Mouse (Mus musculus): ENCODE data around the gene Golm1.

Golm1 gene

DNA sequence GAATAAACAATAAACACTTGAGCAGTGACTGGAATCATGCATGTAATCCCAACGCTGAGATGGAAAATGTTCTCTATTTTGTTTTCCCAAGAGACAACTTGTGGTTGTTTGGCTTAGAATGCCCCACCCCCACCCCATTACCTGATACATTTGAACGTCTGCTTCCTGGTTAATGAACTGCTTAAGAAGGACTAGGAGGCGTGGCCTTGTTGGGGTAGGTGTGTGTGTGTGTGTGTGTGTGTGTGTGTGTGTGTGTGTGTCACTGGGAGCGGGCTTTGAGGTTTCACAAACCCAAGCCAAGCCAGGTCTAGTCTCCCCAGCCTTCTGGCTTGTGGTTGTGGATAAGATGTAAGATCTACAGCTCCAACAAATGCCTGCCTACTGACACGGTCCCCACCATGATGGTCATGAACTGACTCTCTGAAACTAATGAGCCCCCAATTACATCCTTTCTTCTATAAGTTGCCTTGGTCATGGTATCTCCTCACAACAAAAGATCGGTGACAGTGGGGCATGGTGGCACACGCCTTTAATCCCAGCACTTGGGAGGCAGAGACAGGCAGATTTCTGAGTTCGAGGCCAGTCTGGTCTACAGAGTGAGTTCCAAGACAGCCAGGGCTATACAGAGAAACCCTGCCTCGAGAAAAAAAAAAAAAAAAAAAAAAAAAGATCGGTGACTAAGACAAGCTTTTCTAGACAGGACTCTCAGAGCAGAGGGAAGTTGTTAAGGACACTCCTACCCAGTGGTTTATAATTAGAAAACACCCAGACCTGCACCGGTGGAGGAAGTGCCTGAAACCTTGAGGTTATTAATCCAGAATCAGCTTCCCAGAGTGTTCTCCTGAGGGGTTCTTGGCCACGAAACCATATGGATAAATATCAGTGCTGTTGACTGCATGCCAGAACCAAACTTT lies 962 bp upstream of the Golm1 start:
- DNase-seq (ENCODE audit: low read depth, low spot score) = peak; percentile 69

DNA sequence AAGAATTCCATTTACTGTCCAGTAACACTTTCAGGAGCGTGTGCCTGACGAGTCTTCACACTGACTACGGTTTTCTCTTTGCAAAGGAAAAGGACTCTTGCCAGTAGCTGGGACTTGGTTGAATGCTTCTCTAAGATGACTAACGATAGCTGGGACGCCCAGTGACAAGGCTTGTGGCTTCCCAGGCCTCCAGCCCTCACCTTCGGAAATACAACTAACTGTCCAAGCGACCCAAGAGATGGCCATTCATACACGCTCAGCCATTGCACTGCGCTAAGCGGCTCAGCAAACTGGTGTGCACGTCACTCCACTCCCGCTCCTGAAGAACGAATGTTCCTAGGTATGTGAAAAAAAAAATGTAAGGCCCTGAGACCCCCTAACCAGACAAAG lies 855 bp downstream of the Golm1 start:
- DNase-seq (ENCODE audit: low read depth, low spot score) = no peak

DNA sequence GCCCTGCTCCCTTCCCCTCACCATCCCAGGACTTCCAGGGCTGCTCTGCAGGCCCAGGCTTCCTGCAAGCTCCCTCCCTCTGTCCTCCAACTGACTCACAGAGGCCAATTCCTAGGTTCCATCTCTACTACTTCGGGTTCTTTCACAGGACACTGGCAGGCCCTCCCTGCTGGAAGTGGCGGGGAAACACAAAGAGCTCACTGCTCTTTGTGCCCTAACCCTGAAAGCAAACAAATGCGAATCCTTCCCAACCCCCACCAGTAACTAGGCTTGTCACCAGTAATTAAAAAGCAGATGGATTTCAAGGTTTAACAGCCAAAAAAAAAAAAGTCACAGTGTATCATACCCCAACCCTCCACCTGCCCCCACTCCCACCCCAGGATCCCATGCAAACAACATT lies 1.4 kb downstream of the Golm1 start:
- DNase-seq (ENCODE audit: low read depth, low spot score) = no peak

DNA sequence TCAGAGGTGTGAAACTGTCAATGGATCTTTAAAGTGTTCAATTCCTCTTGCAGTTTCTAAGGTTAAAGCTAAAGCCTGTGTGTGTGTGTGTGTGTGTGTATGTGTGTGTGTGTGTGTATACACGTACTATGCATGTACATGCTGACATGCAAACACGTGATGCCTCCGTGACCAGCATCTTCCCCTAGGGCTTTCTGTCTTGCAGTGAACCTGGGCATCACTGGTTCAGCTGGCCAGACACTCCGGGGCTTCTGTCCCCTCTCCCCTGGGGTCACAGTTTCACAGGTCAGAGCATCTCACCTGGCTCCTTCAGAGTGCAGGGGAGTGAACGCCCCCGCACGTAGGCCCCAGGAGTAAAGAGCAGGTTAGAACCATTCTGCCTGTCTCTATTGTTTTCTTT lies 2.0 kb downstream of the Golm1 start:
- DNase-seq (ENCODE audit: low read depth, low spot score) = no peak

DNA sequence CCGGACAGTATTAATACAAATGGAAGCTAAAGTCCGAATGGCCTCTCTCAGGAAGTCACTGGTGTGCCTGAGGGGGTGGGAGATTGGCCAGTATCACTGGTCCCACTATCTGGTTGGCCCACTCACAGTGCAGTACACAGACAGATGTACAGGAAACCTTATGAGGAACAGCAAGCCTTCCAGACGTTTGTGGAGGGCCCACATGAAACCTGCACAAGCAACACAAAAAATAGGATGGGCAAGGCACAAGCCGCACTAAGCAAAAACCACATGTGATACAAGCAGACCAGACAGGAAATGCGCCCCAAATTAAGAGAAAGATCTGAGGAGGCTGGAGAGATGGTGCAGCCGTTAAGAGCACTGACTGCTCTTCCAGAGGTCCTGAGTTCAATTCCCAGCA lies 3.4 kb downstream of the Golm1 start:
- DNase-seq (ENCODE audit: low read depth, low spot score) = no peak

DNA sequence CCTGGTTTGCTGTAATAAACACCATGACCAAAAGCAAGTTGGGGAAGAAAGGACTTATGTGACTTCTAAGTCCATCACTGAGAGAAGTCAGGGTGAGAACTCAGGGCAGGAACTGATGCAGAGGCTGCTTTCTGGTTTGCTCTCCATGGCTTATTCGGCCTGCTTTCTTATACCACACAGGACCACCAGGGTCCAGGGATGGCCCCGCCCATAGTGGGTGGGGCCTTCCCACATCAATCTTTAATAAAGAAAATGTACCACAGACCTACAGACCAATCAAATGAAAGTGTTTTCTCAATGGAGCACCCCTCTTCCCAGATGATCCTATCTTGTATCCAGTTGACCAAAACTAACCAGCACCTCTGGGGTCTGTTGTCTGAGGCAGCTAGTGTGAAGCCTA lies 4.1 kb downstream of the Golm1 start:
- DNase-seq (ENCODE audit: low read depth, low spot score) = peak; percentile 46

DNA sequence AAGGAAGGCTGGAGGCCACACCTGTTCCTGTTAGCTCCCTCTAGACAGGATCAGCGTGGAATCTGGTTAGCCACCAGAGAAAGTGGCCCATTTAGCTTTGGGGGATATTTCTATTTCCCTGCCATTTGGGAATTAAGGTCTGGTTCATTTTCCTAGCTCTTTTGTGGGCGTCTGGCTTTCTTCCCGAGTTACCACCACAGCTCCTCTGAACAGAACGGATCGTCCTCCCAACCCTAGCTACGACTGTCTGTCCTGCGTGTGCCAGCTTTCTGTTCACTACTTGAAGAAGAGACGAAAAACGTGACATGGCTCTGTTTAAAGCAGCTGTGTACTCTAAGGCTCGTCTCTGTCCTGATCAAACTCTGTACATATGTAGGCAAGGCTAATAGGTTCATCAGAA lies 5.7 kb downstream of the Golm1 start:
- DNase-seq (ENCODE audit: low read depth, low spot score) = no peak

DNA sequence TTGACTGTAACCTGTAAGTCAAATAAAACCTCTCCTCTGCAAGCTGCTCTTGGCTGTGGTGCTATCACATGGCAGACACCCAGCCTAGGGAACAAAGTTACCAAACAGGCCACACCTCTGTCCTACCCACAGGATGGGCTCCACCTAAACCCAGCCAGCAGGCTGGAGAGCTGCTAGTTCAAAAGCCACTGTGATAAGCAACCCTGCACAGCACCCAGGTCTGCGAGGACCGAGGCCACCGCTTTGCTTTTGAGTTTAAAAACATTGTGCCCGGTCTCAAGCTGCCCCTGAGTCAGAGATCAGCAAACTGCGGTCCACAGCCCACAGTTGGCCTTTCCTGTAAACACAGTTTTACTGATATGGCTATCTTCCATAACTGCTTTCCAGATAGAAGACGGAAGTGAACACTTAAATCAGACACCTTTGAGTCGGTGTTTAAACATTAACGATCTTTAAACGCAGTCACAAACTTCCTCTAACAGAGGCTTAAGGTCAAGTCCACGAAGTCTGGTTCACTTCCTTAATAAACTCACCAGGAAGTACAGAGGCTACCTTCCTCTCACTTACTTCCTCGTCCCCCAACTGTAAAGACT lies 7.0 kb downstream of the Golm1 start:
- peak; percentile 64 for DNase-seq (ENCODE audit: low read depth, low spot score)

DNA sequence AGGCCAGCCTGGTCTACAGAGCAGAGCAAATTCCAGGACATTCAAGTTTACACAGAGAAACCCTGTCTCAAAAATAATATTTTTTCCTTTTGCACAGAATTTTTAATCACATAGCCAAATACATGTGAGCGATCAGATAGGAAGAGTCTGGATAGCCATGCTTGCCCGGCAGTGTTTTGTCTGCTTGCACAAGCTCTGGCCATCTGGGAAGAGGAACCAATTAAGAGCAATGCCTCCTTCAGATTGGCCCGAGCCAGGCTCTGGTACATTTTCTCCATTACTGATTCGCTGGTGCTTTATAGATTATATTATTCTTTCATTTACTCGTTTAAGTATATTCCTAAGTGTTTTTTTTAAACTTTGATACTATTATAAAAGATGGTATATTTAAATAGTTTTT lies 7.8 kb downstream of the Golm1 start:
- no peak for DNase-seq (ENCODE audit: low read depth, low spot score)

DNA sequence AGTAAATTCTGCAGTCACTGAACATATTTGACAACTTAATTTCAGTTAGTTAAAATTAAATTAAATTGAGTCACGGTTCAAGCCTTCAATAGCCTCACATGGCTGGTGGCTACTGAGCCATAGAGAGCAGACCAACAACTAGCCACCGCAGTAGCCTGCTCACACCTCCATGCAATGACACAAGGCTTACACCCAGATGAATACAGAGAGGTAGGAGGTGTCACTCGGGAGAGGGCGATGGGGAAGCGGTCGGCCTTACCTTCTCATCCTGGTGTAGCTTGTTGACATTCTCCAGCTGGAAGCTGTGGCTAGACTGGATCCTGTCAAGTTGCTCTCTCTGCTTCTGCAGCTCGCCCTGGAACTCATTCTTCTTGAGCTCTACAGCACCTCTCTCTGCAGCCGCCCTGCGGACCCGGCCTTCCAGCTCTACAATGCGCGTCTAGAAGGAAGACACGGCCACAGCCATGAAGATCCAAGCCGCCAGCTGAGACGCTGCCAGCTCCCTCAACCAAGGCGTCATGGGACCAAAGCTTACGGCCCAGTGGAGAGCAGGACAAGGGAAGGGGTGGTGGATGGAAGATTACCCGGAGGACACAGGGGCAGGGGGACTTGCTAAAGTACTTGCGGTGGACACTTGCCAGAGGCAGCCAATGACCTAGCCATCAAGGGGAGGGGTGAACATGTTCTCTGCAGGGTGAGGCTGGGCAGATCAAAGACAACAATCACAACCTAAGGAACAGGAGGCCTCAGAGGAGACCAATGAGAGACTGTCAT lies 11.5 kb downstream of the Golm1 start:
- no peak for DNase-seq (ENCODE audit: low read depth, low spot score)

DNA sequence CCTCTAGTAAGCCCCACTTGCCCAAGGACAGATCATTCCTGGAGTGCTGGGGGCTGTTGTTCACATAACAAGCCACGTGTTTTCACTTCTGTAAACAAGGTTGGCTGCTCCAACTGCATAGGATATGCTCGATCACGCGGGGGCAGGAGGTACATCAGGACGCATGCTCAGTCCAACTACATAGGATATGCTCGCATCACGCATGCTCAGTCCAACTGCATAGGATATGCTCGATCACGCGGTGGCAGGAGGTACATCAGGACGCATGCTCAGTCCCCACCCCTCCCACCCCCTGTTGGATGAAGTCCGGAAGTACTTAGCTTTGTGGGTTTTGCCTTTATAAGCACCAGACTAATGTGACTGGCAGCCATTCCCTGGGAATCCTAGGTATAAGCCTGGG lies 13.6 kb downstream of the Golm1 start:
- DNase-seq (ENCODE audit: low read depth, low spot score) = peak; percentile 97

DNA sequence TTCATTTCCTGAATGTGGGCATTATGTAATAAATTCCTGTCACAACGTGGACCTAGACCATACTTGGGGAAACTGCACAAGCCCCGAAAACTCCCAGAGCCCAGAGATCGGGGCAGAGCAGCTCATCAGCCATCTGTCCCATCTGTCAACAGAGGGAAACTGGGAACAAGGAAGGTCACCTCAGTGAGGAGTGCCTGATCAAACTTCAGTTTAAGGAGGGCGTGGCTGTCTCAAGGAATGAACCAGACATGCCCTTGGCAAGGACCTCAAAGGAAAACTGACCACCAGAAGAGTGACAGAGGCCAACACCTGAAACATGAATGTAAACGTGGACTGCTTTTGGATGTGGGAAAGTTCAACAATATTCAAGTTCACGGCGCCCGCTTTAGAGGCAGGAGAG lies 14.2 kb downstream of the Golm1 start:
- peak; percentile 43 for DNase-seq (ENCODE audit: low read depth, low spot score)

DNA sequence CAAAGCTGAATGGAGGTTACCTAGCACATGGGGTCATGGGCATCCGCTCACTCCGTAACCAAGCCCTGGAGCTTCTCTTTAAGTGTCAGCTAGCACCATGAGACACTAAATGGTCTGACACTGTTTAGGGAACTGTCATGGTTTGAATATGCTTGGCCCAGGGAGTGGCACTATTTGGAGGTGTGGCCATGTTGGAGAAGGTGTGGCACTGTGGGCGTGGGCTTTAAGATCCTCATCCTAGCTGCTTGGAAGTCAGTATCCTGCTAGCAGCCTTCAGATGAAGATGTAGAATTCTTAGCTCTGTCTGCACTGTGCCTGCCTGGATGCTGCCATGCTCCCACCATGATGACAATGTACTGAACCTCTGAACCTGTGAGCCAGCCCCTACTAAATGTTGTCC lies 15.2 kb downstream of the Golm1 start:
- DNase-seq (ENCODE audit: low read depth, low spot score) = peak; percentile 61

DNA sequence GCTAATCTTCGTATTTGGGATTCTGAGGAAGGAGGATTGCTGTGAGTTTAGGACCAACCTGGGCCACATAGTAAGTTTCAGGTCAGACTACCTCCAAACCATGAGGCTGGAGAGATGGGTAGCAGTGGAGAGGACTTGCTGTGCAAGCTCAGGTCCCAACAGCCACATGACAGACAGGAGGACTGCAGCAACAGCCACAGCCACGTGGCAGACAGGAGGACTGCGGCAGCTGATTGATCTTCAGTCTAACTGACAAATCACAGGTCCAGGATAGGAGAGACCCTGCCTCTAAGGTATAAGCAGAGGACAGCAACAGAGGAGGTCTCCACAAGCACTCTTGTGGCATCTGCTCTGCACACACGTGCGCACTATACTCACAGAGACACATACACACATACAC lies 17.8 kb downstream of the Golm1 start:
- peak; percentile 54 for DNase-seq (ENCODE audit: low read depth, low spot score)

DNA sequence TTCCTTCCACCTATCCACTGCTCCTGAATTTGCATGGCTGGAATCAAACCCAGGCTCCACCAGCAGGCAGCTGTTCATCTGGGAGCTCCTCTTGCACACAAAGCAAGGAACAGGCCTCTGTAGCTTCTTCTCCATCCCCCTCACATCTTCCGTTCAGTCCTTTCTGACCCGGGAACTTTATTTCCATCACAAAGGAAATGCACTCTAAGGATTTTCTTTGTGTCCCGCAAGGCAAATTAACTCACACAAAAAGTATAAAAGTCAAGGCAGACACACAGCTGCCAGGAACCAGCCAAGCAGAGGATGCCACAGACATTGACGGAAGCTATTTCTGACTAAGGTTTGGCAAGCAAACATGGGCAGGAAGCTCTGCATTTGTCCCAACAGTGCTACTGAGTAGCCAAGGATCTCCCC lies 18.6 kb downstream of the Golm1 start:
- DNase-seq (ENCODE audit: low read depth, low spot score) = peak; percentile 93

DNA sequence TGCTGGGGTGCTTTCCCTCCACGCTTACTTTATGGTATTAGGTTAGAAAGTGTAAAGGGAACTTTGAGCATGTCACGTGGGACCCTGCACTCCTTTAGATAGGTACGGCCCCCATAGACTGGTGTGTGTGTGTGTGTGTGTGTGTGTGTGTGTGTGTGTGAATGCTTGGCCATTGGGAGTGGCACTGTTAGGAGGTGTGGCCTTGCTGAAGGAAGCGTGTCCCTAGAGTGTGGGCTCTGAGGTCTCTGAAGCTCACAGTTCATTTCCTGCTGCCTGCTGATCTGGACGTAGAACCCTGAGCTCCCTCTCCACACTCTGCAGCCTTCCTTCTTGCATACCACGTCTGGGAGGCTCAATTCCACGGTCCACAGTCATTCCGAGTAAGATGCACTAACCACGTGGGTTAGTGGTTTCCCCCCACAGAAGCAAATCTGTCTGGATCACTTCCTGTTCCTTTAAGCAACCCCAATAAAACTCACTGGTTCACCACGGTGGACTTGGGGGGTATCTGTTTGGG lies 19.2 kb downstream of the Golm1 start:
- DNase-seq (ENCODE audit: low read depth, low spot score) = peak; percentile 76

DNA sequence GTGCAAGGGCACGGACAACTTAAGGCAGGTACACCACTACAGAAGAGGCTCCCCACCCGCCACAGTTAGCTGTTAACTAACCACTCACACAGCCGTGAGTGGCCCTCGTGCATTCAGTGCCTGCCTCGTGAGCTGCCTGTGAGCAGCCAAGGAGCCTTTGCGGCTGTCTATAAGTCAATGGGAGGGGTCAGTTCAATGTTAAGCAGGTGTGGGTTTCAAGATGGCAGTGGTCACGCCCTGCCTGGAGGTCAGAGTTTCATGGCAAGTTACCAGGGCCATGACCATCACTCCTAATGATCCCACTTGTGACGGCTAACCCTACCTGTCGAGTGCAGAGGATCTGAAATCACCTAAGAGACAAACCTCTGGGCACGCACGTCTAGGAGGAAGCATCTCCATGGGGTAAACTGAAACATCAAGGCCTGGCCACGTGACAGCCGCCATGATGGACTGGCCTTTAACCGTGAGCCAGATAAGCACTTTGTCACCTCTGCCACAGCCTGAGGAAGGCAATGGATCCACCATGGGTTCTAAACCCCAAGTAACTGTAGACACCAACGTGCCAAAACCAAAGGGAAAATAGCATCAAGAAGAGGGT lies 19.8 kb downstream of the Golm1 start:
- DNase-seq (ENCODE audit: low read depth, low spot score) = peak; percentile 79

DNA sequence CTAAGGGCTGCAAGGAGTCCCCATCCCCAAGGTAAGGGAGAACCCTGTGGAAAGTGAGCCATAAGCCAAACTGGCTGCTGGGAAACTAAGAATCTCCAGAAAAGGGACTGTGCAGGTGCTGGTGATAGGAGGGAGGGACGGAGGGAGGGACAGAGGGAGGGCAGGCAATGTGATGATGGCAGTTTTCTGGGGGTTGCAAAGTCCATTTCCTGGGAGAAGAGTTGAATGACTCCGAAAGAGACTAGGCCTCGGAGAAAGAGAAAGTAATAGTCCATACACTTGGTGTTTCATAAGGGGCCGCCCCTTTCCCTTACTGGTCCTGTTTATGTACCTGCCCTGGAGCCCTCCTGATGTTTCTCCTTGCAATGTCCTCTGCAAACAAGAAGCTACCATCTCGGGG lies 21.1 kb downstream of the Golm1 start:
- no peak for DNase-seq (ENCODE audit: low read depth, low spot score)

DNA sequence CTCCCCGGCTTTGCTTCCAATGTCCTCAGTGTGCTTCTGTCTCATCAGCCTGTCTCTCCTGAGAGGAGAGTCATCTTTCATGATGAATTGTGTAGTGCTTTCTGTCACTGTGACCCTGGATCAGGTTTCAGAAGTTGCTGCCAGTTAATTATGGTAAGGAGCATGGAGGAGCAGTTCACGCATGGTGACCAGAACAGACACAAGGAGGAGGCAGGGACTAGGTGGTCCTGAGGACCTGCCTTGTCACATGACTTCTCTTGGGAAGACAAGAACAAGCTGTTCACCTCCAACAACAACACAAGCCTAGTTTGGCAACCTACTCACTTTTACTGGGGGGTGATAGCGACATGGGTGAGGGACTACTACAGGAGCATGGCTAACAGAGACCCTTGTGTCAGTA lies 22.5 kb downstream of the Golm1 start:
- DNase-seq (ENCODE audit: low read depth, low spot score) = no peak

DNA sequence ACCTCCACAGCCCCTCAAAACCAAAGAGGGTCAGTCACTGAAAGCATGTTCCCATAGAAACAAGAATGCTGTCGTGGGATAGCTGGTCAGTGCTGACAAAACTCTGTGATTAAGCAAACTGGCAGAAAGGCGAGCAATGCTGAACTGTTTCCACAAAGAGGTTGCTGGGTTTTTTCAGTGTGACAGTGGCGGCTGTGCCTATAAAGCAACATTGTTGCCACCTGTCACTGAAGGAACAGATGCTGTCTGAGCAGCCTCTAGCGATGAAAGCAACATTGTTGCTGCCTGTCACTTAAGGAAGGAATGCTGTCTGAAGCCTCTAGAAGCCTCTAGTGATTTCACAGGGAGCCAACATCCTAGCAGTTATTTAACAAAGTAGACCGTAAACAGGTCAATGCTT lies 23.0 kb downstream of the Golm1 start:
- no peak for DNase-seq (ENCODE audit: low read depth, low spot score)

DNA sequence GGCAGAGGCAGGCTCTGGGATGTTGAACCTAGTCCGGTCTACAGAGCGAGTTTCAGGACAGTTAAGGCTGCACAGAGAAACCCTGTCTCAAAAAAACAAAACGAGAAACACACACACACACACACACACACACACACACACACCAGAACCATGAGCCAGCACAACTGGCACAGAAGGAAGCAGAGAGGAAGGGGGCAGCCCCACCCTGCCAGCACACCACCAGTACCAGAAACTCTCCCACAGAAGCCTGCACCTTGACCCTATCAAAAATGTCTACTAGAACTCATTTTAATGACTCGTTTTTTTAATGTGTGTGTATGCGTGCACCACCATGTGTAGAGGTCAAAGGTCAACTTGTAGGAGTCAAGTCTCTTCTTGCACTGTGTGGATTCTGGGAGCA lies 25.8 kb downstream of the Golm1 start:
- no peak for DNase-seq (ENCODE audit: low read depth, low spot score)

DNA sequence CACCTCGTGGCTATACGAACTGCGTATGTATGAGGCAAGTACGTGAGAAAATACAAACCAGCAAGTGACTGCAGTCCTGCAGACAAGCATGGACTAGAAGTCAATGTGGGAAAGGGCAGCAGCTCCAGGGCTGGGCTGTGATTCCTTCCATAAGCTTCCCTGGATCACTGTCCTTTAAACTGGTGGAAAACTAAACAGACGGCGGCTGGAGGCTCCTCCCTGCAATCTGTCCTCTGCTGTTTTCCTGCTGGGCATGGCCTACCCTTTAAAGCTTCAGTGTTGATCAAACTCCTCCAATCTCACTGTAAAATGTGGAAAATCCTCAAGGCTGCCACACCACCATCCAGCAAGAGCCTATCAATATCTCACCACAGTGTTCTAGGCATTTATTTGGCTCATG lies 27.0 kb downstream of the Golm1 start:
- DNase-seq (ENCODE audit: low read depth, low spot score) = no peak

All from ZHBTc4 (cell line).